Mouse (Mus musculus) limb, embryonic 12.5 days (tissue): ENCODE measurements at regions not wholly inside any gene's neighbourhood (a gene's known extent, or its start where the extent isn't known, plus 50 kb on each side); places are given as distances from the start of the nearest gene placed in this dataset.

ENCODE experiments used
- ATAC-seq: fragments of 200-750 bp; cut with Nextera tagmentation; 2 replicates; pipeline ENCODE4 v1.8.0; 2017; ENCODE audit warnings: low read depth, moderate TSS enrichment; ENCODE audit not compliant: insufficient number of reproducible peaks, insufficient read depth, low FRiP score, low TSS enrichment
- H3K27ac ChIP-seq: fragments of 300-500 bp; sonication (generic); 2 replicates; pipeline ENCODE4 v1.5.1; 2016; ENCODE audit warnings: mild to moderate bottlenecking, moderate library complexity
- H3K27me3 ChIP-seq: fragments of 300-500 bp; sonication (generic); 2 replicates; pipeline ENCODE4 v1.6.1; 2016; ENCODE audit warnings: mild to moderate bottlenecking, moderate library complexity
- H3K36me3 ChIP-seq: fragments of 300-500 bp; sonication (generic); 2 replicates; pipeline ENCODE4 v1.6.1; 2016; ENCODE audit warnings: mild to moderate bottlenecking, moderate library complexity
- H3K4me1 ChIP-seq: fragments of 300-500 bp; sonication (generic); replicated peaks from 2 replicates; pipeline ENCODE4 v1.6.1; 2016
- H3K4me2 ChIP-seq: fragments of 300-500 bp; sonication (generic); 2 replicates; pipeline ENCODE4 v1.6.1; 2016; ENCODE audit warnings: mild to moderate bottlenecking, moderate library complexity
- H3K4me3 ChIP-seq: fragments of 300-500 bp; sonication (generic); replicated peaks from 2 replicates; pipeline ENCODE4 v1.5.1; 2016; ENCODE audit warnings: mild to moderate bottlenecking
- H3K9ac ChIP-seq: fragments of 300-500 bp; sonication (generic); replicated peaks from 2 replicates; pipeline ENCODE4 v1.6.1; 2016; ENCODE audit warnings: mild to moderate bottlenecking, moderate library complexity
- H3K9me3 ChIP-seq: fragments of 300-500 bp; sonication (generic); 2 replicates; pipeline ENCODE4 v1.6.1; 2016; ENCODE audit warnings: mild to moderate bottlenecking, moderate library complexity
- WGBS: fragments of 180-500 bp; shearing (Covaris S2); methylation state at CpG from one replicate; pipeline ENCODE4 v1.1.7; 2016; 5-methylcytosine and 5-hydroxymethylcytosine counted together

DNA sequence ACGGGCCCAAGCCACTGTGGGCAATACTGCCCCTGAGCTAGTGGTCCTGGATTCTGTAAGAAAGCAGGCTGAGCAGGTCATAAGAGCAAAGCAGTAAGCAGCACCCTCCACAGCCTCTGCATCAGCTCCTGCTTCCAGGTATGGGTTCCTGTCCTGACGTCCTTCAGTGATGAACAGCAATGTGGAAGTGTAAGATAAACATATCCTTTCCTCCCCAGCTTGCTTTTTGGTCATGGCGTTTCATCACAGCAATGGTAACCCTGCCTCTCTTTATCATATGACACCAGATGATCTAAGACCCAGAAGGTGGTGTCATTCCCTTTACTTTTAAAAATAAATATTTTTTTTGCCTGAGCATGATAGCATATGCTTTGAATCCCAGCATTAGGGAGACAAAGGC, 138.9 kb upstream of the Lhx1 start:
- Histone ChIP-seq H3K27ac (no peak overlapping the region), H3K9me3 (no peaks in the 10 kb centered on the region), H3K4me1 (peaks cover 3% of the 10 kb centered on the region; the same call in 1 of the 2 replicates), H3K4me2 (no peak overlapping the region), H3K9ac (no peak overlapping the region), H3K27me3 (peaks cover 2% of the 10 kb centered on the region; the same call in 1 of the 2 replicates), H3K36me3 (no peaks in the 10 kb centered on the region), H3K4me3 (no peak overlapping the region)
- WGBS, result 73% methylated on average over 3 of the region's 3 CpGs
- ATAC-seq, result no peak

DNA sequence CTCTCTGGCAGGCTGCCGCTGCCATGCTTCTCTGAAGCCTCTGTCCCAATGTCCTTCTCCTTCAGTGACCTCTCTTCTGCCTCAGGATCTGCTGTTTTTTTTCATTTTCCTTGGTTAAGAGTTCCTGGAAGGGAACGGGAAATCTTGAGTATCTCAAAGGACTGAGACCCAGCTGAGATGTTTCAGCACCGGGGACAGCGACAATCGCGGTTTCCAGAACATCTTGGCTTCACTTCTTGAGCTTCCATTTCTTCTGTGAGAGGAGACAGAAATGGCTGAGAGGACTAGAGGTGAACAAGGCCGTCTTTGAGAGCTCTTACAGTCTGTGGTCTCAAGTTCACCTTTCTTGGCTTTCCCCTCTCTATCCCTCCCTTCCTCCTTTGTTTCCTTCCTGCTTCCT, 136.6 kb upstream of the Lhx1 start:
- no peak overlapping the region for H3K4me3 ChIP-seq
- no peak overlapping the region for H3K4me2 ChIP-seq
- peaks cover 6% of the 10 kb centered on the region; the same call in 1 of the 2 replicates for H3K27me3 ChIP-seq
- H3K9ac ChIP-seq, result no peak overlapping the region
- no peaks in the 10 kb centered on the region for H3K9me3 ChIP-seq
- H3K36me3 ChIP-seq, result no peaks in the 10 kb centered on the region
- WGBS, result 11% methylated on average over 7 of the region's 7 CpGs
- peaks cover 3% of the 10 kb centered on the region; the same call in 1 of the 2 replicates for H3K4me1 ChIP-seq
- H3K27ac ChIP-seq, result no peak overlapping the region
- ATAC-seq, result no peak

DNA sequence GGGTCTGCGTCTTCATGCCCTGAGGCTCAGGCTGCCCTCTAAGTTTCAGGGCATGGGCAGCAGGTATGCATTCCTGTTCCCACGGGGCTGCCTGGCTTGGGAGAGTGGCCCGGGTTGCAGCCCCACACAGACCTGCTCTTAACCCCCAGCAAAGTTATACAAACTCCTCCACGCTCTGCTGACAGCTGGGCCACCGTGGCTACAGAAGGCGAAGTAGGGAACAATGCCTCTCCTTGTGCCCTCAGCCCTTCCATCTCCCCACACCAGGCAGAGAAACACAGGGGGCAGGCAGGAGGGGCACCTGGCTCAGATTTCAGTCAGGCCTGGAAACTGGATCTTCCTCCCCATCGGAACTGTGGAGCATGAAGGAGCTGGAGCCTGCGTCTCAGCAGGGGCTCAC, 135.5 kb upstream of the Lhx1 start:
- H3K4me2 ChIP-seq, result no peak overlapping the region
- H3K9me3 ChIP-seq, result no peaks in the 10 kb centered on the region
- 36% methylated on average over 8 of the region's 8 CpGs for WGBS
- no peak overlapping the region for H3K4me3 ChIP-seq
- H3K27ac ChIP-seq, result no peak overlapping the region
- ATAC-seq, result no peak
- H3K36me3 ChIP-seq, result no peaks in the 10 kb centered on the region
- H3K4me1 ChIP-seq, result peaks cover 3% of the 10 kb centered on the region; the same call in 1 of the 2 replicates
- H3K27me3 ChIP-seq, result peaks cover 6% of the 10 kb centered on the region; the same call in 1 of the 2 replicates
- H3K9ac ChIP-seq, result no peak overlapping the region

DNA sequence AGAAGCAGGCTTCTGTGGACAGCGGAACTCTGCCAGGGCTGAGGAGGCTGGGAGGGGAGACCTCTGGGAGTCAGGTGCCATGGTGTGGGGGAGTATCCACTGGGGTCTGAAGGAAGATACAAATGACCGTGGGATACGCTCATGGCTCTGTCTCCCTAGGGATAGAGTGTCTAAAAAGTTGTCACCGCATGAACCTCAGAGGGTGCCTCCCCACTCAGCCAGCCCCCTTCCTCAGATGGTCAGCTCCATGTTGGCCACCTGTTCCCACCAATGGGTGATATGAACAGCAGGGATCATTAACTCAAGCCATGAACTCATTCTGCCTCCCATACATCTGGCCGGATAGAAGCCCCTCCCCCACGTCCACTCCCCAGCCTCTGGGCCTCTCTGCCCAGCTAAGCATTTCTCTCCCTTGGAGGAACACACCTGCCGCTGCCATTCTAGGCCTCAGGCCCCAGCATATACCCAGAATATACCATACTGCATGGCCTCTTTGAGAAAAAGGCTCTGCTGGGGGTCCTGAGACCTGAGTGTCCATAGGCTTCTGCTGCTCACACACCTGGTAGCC, 134.1 kb upstream of the Lhx1 start:
- WGBS, result 77% methylated on average over 7 of the region's 7 CpGs
- ATAC-seq, result no peak
- H3K9ac ChIP-seq, result no peak overlapping the region
- H3K4me2 ChIP-seq, result no peak overlapping the region
- H3K27ac ChIP-seq, result no peak overlapping the region
- H3K27me3 ChIP-seq, result peaks cover 6% of the 10 kb centered on the region; the same call in 1 of the 2 replicates
- no peak overlapping the region for H3K4me3 ChIP-seq
- no peaks in the 10 kb centered on the region for H3K9me3 ChIP-seq
- peaks cover 3% of the 10 kb centered on the region; the same call in 1 of the 2 replicates for H3K4me1 ChIP-seq
- no peaks in the 10 kb centered on the region for H3K36me3 ChIP-seq

DNA sequence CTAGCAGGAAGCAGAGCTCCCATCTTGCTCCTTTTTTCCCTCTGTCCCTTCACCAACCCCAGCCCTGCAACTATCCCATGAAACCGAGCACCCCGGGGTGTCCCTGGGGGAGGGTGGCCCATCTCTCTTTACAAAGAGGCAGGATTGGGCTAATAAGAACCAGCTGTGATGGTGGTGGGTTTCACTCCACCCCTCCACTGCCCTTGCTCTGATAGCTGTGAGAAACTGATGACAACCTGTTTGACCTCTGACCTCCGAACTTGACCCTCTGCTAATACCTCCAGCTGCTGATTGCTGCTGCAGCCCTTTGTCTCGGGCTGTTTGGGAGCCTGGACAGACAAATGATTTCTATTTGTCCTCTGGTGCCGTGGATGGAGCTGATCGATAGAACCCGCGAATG, 128.1 kb upstream of the Lhx1 start:
- Histone ChIP-seq H3K9me3 (no peaks in the 10 kb centered on the region), H3K27ac (no peak overlapping the region), H3K4me2 (no peak overlapping the region), H3K36me3 (no peaks in the 10 kb centered on the region), H3K4me1 (no peaks in the 10 kb centered on the region), H3K9ac (no peak overlapping the region), H3K27me3 (peaks cover 3% of the 10 kb centered on the region; the same call in 1 of the 2 replicates), H3K4me3 (no peak overlapping the region)
- WGBS, result 27% methylated on average over 8 of the region's 8 CpGs
- ATAC-seq, result no peak

DNA sequence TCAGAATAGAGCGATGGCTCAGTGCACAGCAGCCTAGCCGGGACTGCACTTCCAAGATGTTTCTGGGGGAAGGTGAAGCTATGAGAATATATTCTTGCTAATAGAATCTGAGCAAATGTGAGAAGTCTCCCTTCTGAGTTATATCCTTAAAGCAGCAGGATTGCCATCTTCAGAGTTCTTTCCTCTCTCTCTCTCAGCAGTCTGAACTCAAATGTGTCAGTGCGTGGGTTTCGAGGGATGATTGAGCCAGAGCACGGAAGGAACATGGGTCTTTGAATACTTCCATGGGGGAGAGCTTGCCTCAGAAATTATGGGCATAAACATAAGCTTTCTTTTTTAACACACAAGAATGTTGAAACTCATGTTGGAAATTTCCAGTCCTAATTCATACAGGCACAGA, 123.6 kb upstream of the Lhx1 start:
- Histone ChIP-seq H3K36me3 (no peaks in the 10 kb centered on the region), H3K9ac (no peak overlapping the region), H3K4me2 (no peak overlapping the region), H3K4me1 (no peaks in the 10 kb centered on the region), H3K27ac (no peak overlapping the region), H3K27me3 (peaks cover 15% of the 10 kb centered on the region), H3K9me3 (no peaks in the 10 kb centered on the region), H3K4me3 (no peak overlapping the region)
- ATAC-seq, result no peak
- WGBS, result 84% methylated on average over 5 of the region's 5 CpGs

DNA sequence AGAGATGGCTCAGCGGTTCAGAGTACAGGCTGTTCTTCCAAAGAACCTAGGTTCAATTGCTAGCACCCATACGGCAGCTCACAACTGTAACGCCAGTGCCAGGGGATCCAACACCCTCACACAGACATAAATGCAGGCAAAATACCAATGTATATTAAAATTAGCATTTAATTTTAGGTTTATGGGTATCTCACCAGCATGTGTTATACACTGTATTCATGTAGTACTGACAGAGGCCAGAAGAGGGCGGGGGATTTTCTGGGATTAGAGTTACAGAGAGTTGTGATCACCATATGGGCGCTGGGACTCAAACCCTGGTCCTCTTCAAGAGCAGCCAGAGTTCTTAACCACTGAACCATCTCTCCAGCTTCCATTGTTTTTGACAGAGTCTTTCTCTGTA, 121.8 kb upstream of the Lhx1 start:
- no peak overlapping the region for H3K4me3 ChIP-seq
- H3K27me3 ChIP-seq, result peaks cover 33% of the 10 kb centered on the region
- no peak for ATAC-seq
- H3K9ac ChIP-seq, result no peak overlapping the region
- H3K4me2 ChIP-seq, result no peak overlapping the region
- peaks cover 10% of the 10 kb centered on the region for H3K4me1 ChIP-seq
- no peaks in the 10 kb centered on the region for H3K36me3 ChIP-seq
- no peak overlapping the region for H3K27ac ChIP-seq
- no peaks in the 10 kb centered on the region for H3K9me3 ChIP-seq
- 93% methylated on average over 5 of the region's 5 CpGs for WGBS

DNA sequence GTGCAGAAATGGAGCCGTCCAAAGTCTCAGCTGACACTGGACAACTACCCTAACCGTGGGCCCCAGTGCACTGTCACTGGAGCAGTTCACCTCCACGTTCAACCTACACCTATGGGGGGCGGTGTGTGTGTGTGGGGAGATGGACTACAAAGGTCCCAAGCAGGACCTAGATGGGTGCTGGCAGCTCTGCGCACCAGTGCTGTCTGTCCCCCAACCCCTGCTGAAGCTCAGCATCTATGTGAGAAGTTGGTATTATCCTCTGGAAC, 117.7 kb upstream of the Lhx1 start:
- no peak for ATAC-seq
- Histone ChIP-seq H3K9me3 (no peaks in the 10 kb centered on the region), H3K27ac (no peak overlapping the region), H3K9ac (no peak overlapping the region), H3K4me2 (peak overlapping the region; percentile 91), H3K36me3 (no peaks in the 10 kb centered on the region), H3K4me3 (peak overlapping the region; percentile 54; the same call in 1 of the 2 replicates), H3K27me3 (peaks cover 66% of the 10 kb centered on the region), H3K4me1 (peaks cover 15% of the 10 kb centered on the region)
- 37% methylated on average over 5 of the region's 5 CpGs for WGBS

DNA sequence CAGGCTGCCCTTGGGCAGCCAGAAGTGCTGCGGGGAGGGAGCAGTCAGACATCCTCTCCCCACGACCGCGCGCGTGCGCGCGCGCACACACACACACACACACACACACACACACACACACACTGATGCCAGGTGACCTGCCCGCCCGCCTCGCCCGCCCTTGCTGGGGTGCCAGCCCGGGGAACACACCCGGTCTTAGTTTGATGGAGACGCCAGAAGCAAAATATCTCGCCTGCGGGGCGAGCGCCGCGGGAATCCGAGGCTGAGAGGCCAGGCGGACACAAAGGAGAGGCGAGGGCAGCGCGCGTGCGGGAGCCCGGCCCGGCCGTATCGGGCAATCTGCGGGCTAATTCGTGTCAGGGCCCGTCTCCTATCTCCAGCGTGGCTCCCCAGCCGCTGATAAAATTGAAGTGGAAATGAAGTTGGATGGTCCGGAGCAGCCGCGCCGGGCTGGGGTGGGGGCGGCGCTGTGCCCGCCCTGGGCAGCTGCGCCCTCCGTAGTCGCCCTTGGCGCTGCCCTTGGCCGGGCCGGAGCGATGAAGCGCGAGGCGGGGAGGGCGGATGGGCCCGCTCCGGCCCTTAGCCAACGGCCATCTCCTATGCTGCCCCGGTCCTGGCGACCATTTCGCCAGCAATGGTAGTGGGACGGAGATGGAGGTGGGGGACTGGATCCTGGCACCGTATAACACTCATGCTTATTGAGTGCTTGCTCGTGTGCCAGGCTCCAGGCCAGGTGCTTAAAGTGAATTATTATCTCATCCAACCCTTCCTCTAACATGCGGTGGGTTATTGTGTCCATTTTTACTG, 117.2 kb upstream of the Lhx1 start:
- Histone ChIP-seq H3K4me3 (peak overlapping the region; percentile 54), H3K27ac (no peak overlapping the region), H3K27me3 (peaks cover 71% of the 10 kb centered on the region), H3K36me3 (no peaks in the 10 kb centered on the region), H3K4me1 (peaks cover 17% of the 10 kb centered on the region), H3K9ac (peak overlapping the region; percentile 80), H3K9me3 (no peaks in the 10 kb centered on the region), H3K4me2 (peak overlapping the region; percentile 91)
- ATAC-seq, result no peak
- WGBS, result 2% methylated on average over 63 of the region's 67 CpGs

DNA sequence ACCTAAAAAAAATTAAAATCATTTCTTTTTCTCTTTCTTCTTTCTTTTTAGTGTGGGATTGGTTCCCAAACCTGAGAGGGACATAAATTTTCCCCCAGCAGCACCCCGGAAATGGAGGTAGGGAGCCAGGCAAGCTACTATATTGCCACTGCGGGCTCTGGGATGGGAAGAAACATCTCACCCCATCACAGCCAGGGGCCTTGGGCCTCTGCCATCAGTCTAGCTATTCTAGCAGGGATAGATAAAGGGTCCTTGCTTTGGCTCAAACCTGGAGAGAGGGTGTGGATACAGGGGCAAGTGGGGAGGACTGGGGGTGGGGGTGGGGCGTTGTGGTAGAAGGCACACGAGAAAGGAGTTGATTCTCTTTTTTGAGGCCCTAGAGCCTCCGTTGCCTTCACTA, 116.3 kb upstream of the Lhx1 start:
- Histone ChIP-seq H3K27me3 (peaks cover 79% of the 10 kb centered on the region), H3K4me1 (peaks cover 22% of the 10 kb centered on the region), H3K4me3 (no peak overlapping the region; the same call in 1 of the 2 replicates), H3K9me3 (no peaks in the 10 kb centered on the region), H3K4me2 (peak overlapping the region; percentile 91), H3K9ac (no peak overlapping the region), H3K27ac (no peak overlapping the region), H3K36me3 (no peaks in the 10 kb centered on the region)
- 19% methylated on average over 5 of the region's 5 CpGs for WGBS
- no peak for ATAC-seq

DNA sequence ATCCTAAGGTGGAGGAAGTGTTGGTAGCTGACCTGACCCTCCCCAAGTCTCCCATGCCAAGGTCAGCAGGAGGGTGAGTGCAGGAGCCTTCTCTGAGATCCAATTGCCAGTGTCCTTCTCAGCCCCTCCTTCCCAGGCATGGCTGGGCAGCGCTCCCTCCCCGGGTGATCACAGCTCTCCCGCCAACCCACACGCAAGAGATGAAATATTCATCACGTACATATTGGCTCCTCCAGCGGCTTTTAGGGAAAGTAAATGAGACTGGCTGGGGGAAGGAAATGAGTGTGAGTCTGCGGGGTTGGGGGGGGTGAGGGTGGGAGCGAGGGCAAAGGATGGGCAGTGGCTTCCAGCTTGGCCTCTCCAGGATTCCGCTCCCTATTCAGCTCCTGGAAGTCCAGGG, 113.0 kb upstream of the Lhx1 start:
- WGBS, result 21% methylated on average over 9 of the region's 9 CpGs
- ATAC-seq, result no peak

DNA sequence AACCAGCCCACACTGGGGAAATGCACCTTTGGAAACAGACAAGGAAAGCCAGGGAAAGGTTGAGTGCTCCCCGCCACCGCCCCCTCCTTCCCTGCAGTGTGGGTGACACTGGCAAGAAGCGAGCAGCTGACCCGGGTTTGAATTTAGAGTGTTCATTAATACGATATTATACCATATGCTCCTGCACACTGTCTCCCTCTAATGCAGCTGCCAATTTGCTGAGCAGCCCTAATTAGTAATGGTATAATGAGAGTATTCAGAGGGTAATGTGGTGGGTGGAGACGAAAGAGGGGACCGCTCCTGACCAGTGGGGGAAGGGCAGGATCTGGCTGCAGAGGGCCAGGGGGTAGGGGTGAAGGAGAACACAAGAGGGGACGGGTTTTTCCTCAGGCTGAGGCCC, 111.9 kb upstream of the Lhx1 start:
- WGBS, result 21% methylated on average over 8 of the region's 8 CpGs
- H3K27me3 ChIP-seq, result peaks cover 61% of the 10 kb centered on the region
- H3K9ac ChIP-seq, result no peak overlapping the region
- ATAC-seq, result no peak
- no peak overlapping the region for H3K4me2 ChIP-seq
- no peaks in the 10 kb centered on the region for H3K9me3 ChIP-seq
- peaks cover 19% of the 10 kb centered on the region for H3K4me1 ChIP-seq
- H3K36me3 ChIP-seq, result no peaks in the 10 kb centered on the region
- no peak overlapping the region for H3K27ac ChIP-seq
- H3K4me3 ChIP-seq, result no peak overlapping the region

More for the DNA sequence above, 113.0 kb upstream of the Lhx1 start:
- H3K9me3 ChIP-seq, result no peaks in the 10 kb centered on the region
- peaks cover 25% of the 10 kb centered on the region for H3K4me1 ChIP-seq
- H3K27me3 ChIP-seq, result peaks cover 72% of the 10 kb centered on the region
- no peak overlapping the region for H3K4me3 ChIP-seq
- H3K9ac ChIP-seq, result no peak overlapping the region
- H3K4me2 ChIP-seq, result no peak overlapping the region
- no peak overlapping the region for H3K27ac ChIP-seq
- H3K36me3 ChIP-seq, result no peaks in the 10 kb centered on the region
